ENCODE assay signal across 8 mouse cellular contexts in the genomic region with DNA sequence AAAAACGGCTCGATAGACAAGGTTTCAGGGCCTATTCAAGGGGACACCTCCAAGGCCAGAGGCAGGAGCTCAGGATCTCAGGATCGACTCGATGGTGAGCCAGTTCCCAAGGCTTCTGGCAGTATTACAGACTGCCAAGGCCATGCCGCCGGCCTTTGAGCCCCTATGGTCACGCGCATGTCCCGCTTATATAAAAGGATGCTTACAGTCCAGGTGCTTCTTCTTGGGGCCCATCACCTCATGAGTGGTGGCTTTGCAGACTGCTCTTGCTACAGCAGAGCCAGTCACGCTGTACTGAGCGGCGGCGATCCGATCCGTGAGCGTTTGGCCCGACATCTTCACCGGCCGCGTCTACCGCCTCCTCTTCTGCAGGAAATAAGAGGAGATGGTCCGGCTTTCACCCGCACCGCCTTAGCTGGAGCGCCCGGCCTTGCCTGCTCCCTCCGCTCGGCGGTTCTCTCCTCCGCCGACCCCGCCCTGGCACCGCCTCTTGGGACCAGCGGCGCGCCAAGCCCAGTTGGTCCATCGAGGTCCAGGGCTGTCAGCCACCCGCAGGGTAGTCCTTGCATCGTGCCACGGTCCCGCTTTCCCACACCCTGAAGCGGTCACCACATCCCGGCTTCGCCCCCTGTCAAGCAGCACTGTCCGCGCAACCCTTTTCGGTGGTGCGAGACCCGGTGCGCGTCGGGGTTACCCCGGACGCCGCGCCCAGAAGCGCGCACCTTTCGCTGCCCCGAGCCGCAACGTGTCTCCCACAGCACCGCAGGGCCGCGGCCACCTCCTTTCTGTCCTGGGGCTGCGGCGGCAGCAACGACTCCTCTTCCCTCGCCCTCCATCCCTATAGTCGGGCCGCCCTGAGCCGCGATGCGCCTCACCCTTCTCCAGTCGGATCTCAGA. TPM values are rescaled to one million over a fixed set of nuclear protein-coding genes. Genes with fewer than 3 reads are reported as not detected.
A peak's percentile ranks its signal among the peaks of the same experiment; 100 is the strongest.
DNase-seq lines count a peak whose midpoint lies in the region; ATAC-seq lines count a peak whose summit lies in the region.

No protein-coding gene starts in this region.

- DNase-seq in gastrocnemius, postnatal 14 days, result peak; percentile 5
- DNase-seq in gastrocnemius, adult 8-10 months (ENCODE audit: low spot score in 2 of 2), result no peak
- peak; percentile 55 to 57 for DNase-seq in adrenal gland, adult 18-20 months (ENCODE audit: low spot score in 2 of 2)
- DNase-seq in embryo, embryonic 9.5 days (ENCODE audit: extremely low spot score), result peak; percentile 62
- DNase-seq in heart, postnatal 36 days, result peak; percentile 9
- DNase-seq in layer of hippocampus, postnatal 14 days (ENCODE audit: low spot score in 2 of 2), result peak; percentile 45 to 54
- DNase-seq in testis, postnatal 10 days (ENCODE audit: low spot score), result peak; percentile 46

- peak overlapping the region; percentile 85 for H3K4me2 ChIP-seq in midbrain, embryonic 12.5 days (replicated peaks)

- H3K4me3 ChIP-seq in midbrain, embryonic 12.5 days, result peak overlapping the region; percentile 72

- WGBS in midbrain, embryonic 12.5 days, result under 1% methylated on average over 75 of the region's 75 CpGs

- H3K4me1 ChIP-seq in midbrain, embryonic 12.5 days, result 0 out of 2 replicates have a peak, but pooled peaks cover 4% of the 10 kb centered on the region

- intact Hi-C loops in gastrocnemius, postnatal 14 days (cut with DNase I; ENCODE audit: low total_unique reads), result no loop called here
- intact Hi-C loops in heart, postnatal 36 days (cut with DNase I), result no loop called here

- no peaks in the 10 kb centered on the region for H3K36me3 ChIP-seq in midbrain, embryonic 12.5 days

- no peaks in the 10 kb centered on the region for H3K9me3 ChIP-seq in midbrain, embryonic 12.5 days

- peak; percentile 42 for ATAC-seq in midbrain, embryonic 12.5 days (ENCODE audit: low FRiP score, low read depth)

- H3K27me3 ChIP-seq in midbrain, embryonic 12.5 days, result peaks cover 28% of the 10 kb centered on the region

- H3K27ac ChIP-seq in midbrain, embryonic 12.5 days (replicated peaks), result peak overlapping the region; percentile 93

- H3K9ac ChIP-seq in midbrain, embryonic 12.5 days (replicated peaks), result peak overlapping the region; percentile 59

RNA-seq across cellular contexts. Expression of gene Snap91, which starts 1.0 kb away (rescaled TPM):
- under 1 TPM; 0.18 to 0.51 TPM for total RNA-seq in gastrocnemius, postnatal 14 days (2021)
- total RNA-seq in gastrocnemius, adult 8-10 months (2022), result under 1 TPM; 0.24 to 0.56 (median 0.24) TPM
- 10 to 100 TPM; 25.6 to 38.2 TPM for total RNA-seq in adrenal gland, adult 18-20 months (2021)
- total RNA-seq in heart, postnatal 36 days (2021), result 1 to 10 TPM; 7.3 to 8.9 TPM
- total RNA-seq in layer of hippocampus, postnatal 14 days (2021), result 100 to 1,000 TPM; 507 to 511 TPM
- 39.3 and 45.0 TPM in 2 replicates for polyA plus RNA-seq in midbrain, embryonic 12.5 days (2016; fragmentation: Nextera tagmentation; extraction: Ambion mirVana)

Comparison
In these comparisons a context has a peak if more than half of its experiments do, and no peak if none do; other contexts are left out.
1. DNase-seq: peak in gastrocnemius, postnatal 14 days (single experiment), adrenal gland, adult 18-20 months (2 of 2), embryo, embryonic 9.5 days (single experiment), heart, postnatal 36 days (2 of 2), layer of hippocampus, postnatal 14 days (2 of 2) and testis, postnatal 10 days (single experiment); none in gastrocnemius, adult 8-10 months (0 of 2).
2. RNA of gene Snap91, which starts 1.0 kb away (total RNA-seq): 507 to 511 TPM in layer of hippocampus, postnatal 14 days; 25.6 to 38.2 TPM in adrenal gland, adult 18-20 months, 7.3 to 8.9 TPM in heart, postnatal 36 days, 0.18 to 0.51 TPM in gastrocnemius, postnatal 14 days and 0.24 to 0.56 TPM in gastrocnemius, adult 8-10 months; every median in the first group is over 10 times any median in the second.